Mouse (Mus musculus) layer of hippocampus, adult 8-10 months (tissue): ENCODE measurements around the gene 4933402E13Rik. TPM values are rescaled to one million over a fixed set of nuclear protein-coding genes. Genes with fewer than 3 reads are reported as not detected.

Source experiments
- DNase-seq, 2 experiments: peaks; one replicate each; pipeline ENCODE4 v3.0.0; 2022; ENCODE audit warnings: low spot score in 2 of 2
- total RNA-seq, 4 experiments: library from RNA; stranded (reverse); gene quantifications; 2 replicates each; pipeline ENCODE4 v1.2.4; 2022

4933402E13Rik gene
- total RNA-seq = not detected

DNA sequence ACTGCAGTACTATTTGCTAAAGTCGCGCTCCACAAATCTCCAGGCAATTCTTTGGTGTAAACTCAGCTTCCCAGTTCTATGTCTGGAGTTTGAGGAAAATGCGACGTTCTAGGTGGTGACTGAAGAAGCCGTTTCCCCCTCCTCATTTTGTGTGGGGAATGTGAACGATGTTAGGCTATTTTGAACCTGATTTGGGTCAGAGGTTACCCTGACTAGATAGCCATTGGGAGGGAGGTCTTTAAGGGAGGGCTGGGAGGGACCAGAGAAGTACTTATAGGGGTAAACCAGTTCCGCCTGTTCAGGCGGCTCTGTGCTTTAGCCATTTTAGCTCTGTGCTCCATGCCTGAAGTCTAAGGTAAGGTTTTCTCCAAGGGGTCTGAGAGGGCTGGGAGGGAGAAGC is at the start of gene 4933402E13Rik:
Gene 4933402E13Rik (plus strand): TSS at position 301 of the 400 bp plus-strand sequence.
- no peak for DNase-seq

Other genes starting within 250 kb of the 4933402E13Rik start
- gene 4931400O07Rik, start 184.5 kb downstream of the 4933402E13Rik start, total RNA-seq = not detected